16 mouse cellular contexts compared by ENCODE assay signal in the genomic region with DNA sequence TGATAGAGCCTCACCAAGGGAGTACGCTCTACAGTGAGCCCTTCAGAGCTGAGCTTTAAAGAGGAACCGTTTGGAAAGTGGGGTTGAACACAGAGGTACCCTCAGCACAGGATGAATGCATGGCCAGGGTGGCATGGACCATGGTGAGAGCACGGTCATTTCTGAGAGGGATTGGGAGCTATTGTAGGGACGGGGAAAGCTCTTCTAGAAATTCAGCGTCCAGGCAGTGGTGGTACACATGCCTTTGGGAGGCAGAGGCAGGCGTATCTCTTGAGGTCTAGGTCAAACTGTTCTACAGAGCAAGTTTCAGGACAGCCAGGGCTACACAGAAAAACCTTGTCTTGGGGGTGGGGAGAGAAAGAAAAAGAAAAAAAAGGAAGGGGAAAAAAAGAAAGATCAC. TPM values are rescaled to one million over a fixed set of nuclear protein-coding genes. Genes with fewer than 3 reads are reported as not detected.
DNase-seq lines count a peak whose midpoint lies in the region; ATAC-seq and TF ChIP-seq lines count a peak whose summit lies in the region.
"Had no signal": no experiment of that assay in that cellular context is flagged by ENCODE, and none has a peak within 500 bp of the region (broad histone marks: within the 10 kb centered on the region; RNA-seq: fewer than 3 reads in every experiment).

No protein-coding gene starts in this region.

- H3K4me1 ChIP-seq in forebrain, embryonic 11.5 days (replicated peaks; ENCODE audit: control insufficient read depth, insufficient read depth, low read length): peaks cover 21% of the 10 kb centered on the region
- peaks cover 80% of the 10 kb centered on the region for H3K4me1 ChIP-seq in forebrain, embryonic 15.5 days
- peaks cover 85% of the 10 kb centered on the region for H3K4me1 ChIP-seq in liver, embryonic 11.5 days (replicated peaks; ENCODE audit: control insufficient read depth, insufficient read depth, low read length)
- H3K4me1 ChIP-seq in G1E (ENCODE audit: insufficient read depth, low read depth, low read length): peaks cover 99% of the 10 kb centered on the region
- peaks cover 100% of the 10 kb centered on the region for H3K4me1 ChIP-seq in liver, embryonic 15.5 days (replicated peaks)

- H3K4me3 ChIP-seq in forebrain, embryonic 11.5 days (ENCODE audit: low read depth, low read length): no peak overlapping the region
- no peak overlapping the region for H3K4me3 ChIP-seq in forebrain, embryonic 15.5 days
- peak overlapping the region; percentile 98 for H3K4me3 ChIP-seq in liver, embryonic 11.5 days (ENCODE audit: low read depth, low read length)
- H3K4me3 ChIP-seq in G1E (ENCODE audit: low read depth, low read length): peak overlapping the region; percentile 70; the same call in 1 of the 2 replicates
- peak overlapping the region; percentile 56; the same call in 1 of the 2 replicates for H3K4me3 ChIP-seq in liver, embryonic 15.5 days (replicated peaks)
- H3K4me3 ChIP-seq: myocyte had no signal

- ATAC-seq in forebrain, embryonic 11.5 days (replicated peaks; ENCODE audit: low FRiP score): no peak
- ATAC-seq in forebrain, embryonic 15.5 days (replicated peaks): no peak
- ATAC-seq in liver, embryonic 11.5 days (replicated peaks; ENCODE audit: low FRiP score): no peak
- no peak for ATAC-seq in G1E (ENCODE audit: extremely low read depth, insufficient number of reproducible peaks, low FRiP score, poor library complexity, severe bottlenecking)
- no peak for ATAC-seq in liver, embryonic 15.5 days (ENCODE audit: insufficient read depth)

- H3K27me3 ChIP-seq in forebrain, embryonic 11.5 days (ENCODE audit: control insufficient read depth, insufficient read depth, low read length): no peaks in the 10 kb centered on the region
- H3K27me3 ChIP-seq in forebrain, embryonic 15.5 days: no peaks in the 10 kb centered on the region
- H3K27me3 ChIP-seq in liver, embryonic 11.5 days (replicated peaks; ENCODE audit: control insufficient read depth, insufficient read depth, low read length): no peaks in the 10 kb centered on the region
- H3K27me3 ChIP-seq in G1E (ENCODE audit: insufficient read depth, low read length): no peaks in the 10 kb centered on the region
- no peaks in the 10 kb centered on the region for H3K27me3 ChIP-seq in liver, embryonic 15.5 days

- no peak overlapping the region for H3K27ac ChIP-seq in forebrain, embryonic 11.5 days (ENCODE audit: low read depth, low read length)
- no peak overlapping the region for H3K27ac ChIP-seq in forebrain, embryonic 15.5 days (replicated peaks)
- peak overlapping the region; percentile 74 for H3K27ac ChIP-seq in liver, embryonic 11.5 days (ENCODE audit: low read depth, low read length)
- peak overlapping the region; percentile 90 for H3K27ac ChIP-seq in liver, embryonic 15.5 days (replicated peaks)

- H3K9me3 ChIP-seq in forebrain, embryonic 11.5 days (ENCODE audit: control insufficient read depth, low read length): no peaks in the 10 kb centered on the region
- H3K9me3 ChIP-seq in forebrain, embryonic 15.5 days: no peaks in the 10 kb centered on the region
- H3K9me3 ChIP-seq in liver, embryonic 11.5 days (ENCODE audit: control insufficient read depth, low read length): no peaks in the 10 kb centered on the region
- no peaks in the 10 kb centered on the region for H3K9me3 ChIP-seq in G1E (replicated peaks)
- H3K9me3 ChIP-seq in liver, embryonic 15.5 days (replicated peaks): no peaks in the 10 kb centered on the region

- no peak for DNase-seq in forebrain, embryonic 11.5 days (ENCODE audit: low spot score)
- DNase-seq in liver, embryonic 11.5 days (ENCODE audit: low spot score): no peak
- DNase-seq in liver (no peak), G1E (ENCODE audit: low spot score) (no peak)
- DNase-seq in frontal cortex, postnatal 10 days (ENCODE audit: low spot score in 2 of 2): no peak
- DNase-seq: cerebellum, postnatal 14 days; heart, postnatal 14 days; kidney, adult 8-10 months; kidney, postnatal 36 days had no signal

- H3K9ac ChIP-seq in forebrain, embryonic 11.5 days (ENCODE audit: low read length): no peak overlapping the region
- H3K9ac ChIP-seq in forebrain, embryonic 15.5 days (replicated peaks): no peak overlapping the region
- peak overlapping the region; percentile 69 for H3K9ac ChIP-seq in liver, embryonic 11.5 days (ENCODE audit: low read depth, low read length)
- peak overlapping the region; percentile 61; the same call in 1 of the 2 replicates for H3K9ac ChIP-seq in liver, embryonic 15.5 days

- TF ChIP-seq CTCF in G1E (IDR thresholded peaks at IDR 0.05; ENCODE audit: low read depth, low read length): no peak

- H3K4me2 ChIP-seq in forebrain, embryonic 11.5 days (ENCODE audit: low read depth, low read length, severe bottlenecking): 0 out of 2 replicates have a peak overlapping the region, but pooled peaks have one; percentile 11
- H3K4me2 ChIP-seq in forebrain, embryonic 15.5 days (replicated peaks): no peak overlapping the region
- H3K4me2 ChIP-seq in liver, embryonic 11.5 days: peak overlapping the region; percentile 95
- H3K4me2 ChIP-seq in liver, embryonic 15.5 days: peak overlapping the region; percentile 97

- 93% methylated on average over 6 of the region's 6 CpGs for WGBS in forebrain, embryonic 11.5 days
- WGBS in forebrain, embryonic 15.5 days: 93% methylated on average over 6 of the region's 6 CpGs
- WGBS in liver, embryonic 11.5 days: 81% methylated on average over 6 of the region's 6 CpGs
- WGBS in liver, embryonic 15.5 days (ENCODE audit: insufficient replicate concordance): 55% methylated on average over 6 of the region's 6 CpGs

- H3K36me3 ChIP-seq in forebrain, embryonic 11.5 days (ENCODE audit: control insufficient read depth, insufficient read depth, low read length): peaks cover 8% of the 10 kb centered on the region; the same call in 1 of the 2 replicates
- peaks cover 48% of the 10 kb centered on the region for H3K36me3 ChIP-seq in forebrain, embryonic 15.5 days
- H3K36me3 ChIP-seq in liver, embryonic 11.5 days (ENCODE audit: control insufficient read depth, insufficient read depth, low read length): peaks cover 47% of the 10 kb centered on the region
- H3K36me3 ChIP-seq in G1E (replicated peaks): peaks cover 100% of the 10 kb centered on the region
- peaks cover 55% of the 10 kb centered on the region for H3K36me3 ChIP-seq in liver, embryonic 15.5 days (replicated peaks)

RNA-seq across cellular contexts. Expression of a gene that starts 6.1 kb away (rescaled TPM):
- 17.2 and 18.6 TPM in 2 replicates for polyA plus RNA-seq in forebrain, embryonic 11.5 days (2014; fragmentation: Nextera tagmentation; extraction: Ambion mirVana)
- polyA plus RNA-seq in forebrain, embryonic 15.5 days (2015; fragmentation: Nextera tagmentation; extraction: Ambion mirVana): 23.0 and 23.9 TPM in 2 replicates
- 21.9 and 27.9 TPM in 2 replicates for polyA plus RNA-seq in liver, embryonic 11.5 days (2014; fragmentation: Nextera tagmentation; extraction: Ambion mirVana)
- 87.8 and 117 TPM in 2 replicates for total RNA-seq in G1E (2014; fragmentation: Nextera tagmentation)
- total RNA-seq in G1E (2017): 68.2 and 83.2 TPM in 2 replicates
- polyA plus RNA-seq in G1E (2012): 207 and 233 TPM in 2 replicates
- 8.2 and 8.8 TPM in 2 replicates for polyA plus RNA-seq in liver, embryonic 15.5 days (2015; fragmentation: Nextera tagmentation; extraction: Ambion mirVana)

RNA-seq across cellular contexts. Expression of a gene that starts 12.7 kb away (rescaled TPM):
- 56.8 and 59.2 TPM in 2 replicates for polyA plus RNA-seq in forebrain, embryonic 11.5 days (2014; fragmentation: Nextera tagmentation; extraction: Ambion mirVana)
- polyA plus RNA-seq in forebrain, embryonic 15.5 days (2015; fragmentation: Nextera tagmentation; extraction: Ambion mirVana): 120 and 123 TPM in 2 replicates
- polyA plus RNA-seq in liver, embryonic 11.5 days (2014; fragmentation: Nextera tagmentation; extraction: Ambion mirVana): 55.8 and 57.8 TPM in 2 replicates
- 71.8 and 84.9 TPM in 2 replicates for total RNA-seq in G1E (2014; fragmentation: Nextera tagmentation)
- 26.1 and 30.0 TPM in 2 replicates for total RNA-seq in G1E (2017)
- polyA plus RNA-seq in G1E (2012): 356 and 518 TPM in 2 replicates
- 33.9 and 39.2 TPM in 2 replicates for polyA plus RNA-seq in liver, embryonic 15.5 days (2015; fragmentation: Nextera tagmentation; extraction: Ambion mirVana)

RNA-seq across cellular contexts. Expression of a gene that starts 20.9 kb away (rescaled TPM):
- not detected in 2 replicates for polyA plus RNA-seq in forebrain, embryonic 11.5 days (2014; fragmentation: Nextera tagmentation; extraction: Ambion mirVana)
- polyA plus RNA-seq in forebrain, embryonic 15.5 days (2015; fragmentation: Nextera tagmentation; extraction: Ambion mirVana): not detected in 2 replicates
- 0.22 and 0.30 TPM in 2 replicates for polyA plus RNA-seq in liver, embryonic 11.5 days (2014; fragmentation: Nextera tagmentation; extraction: Ambion mirVana)
- total RNA-seq in G1E (2014; fragmentation: Nextera tagmentation): not detected in 2 replicates
- 0.06 and 0.87 TPM in 2 replicates for total RNA-seq in G1E (2017)
- polyA plus RNA-seq in G1E (2012): not detected in 2 replicates
- 0.35 and 1.1 TPM in 2 replicates for polyA plus RNA-seq in liver, embryonic 15.5 days (2015; fragmentation: Nextera tagmentation; extraction: Ambion mirVana)
- total RNA-seq: granulocyte monocyte progenitor cell, adult 5-6 weeks had no signal

RNA-seq across cellular contexts. Expression of a gene that starts 29.6 kb away (rescaled TPM):
- not detected in 2 replicates for polyA plus RNA-seq in forebrain, embryonic 11.5 days (2014; fragmentation: Nextera tagmentation; extraction: Ambion mirVana)
- not detected in 2 replicates for polyA plus RNA-seq in forebrain, embryonic 15.5 days (2015; fragmentation: Nextera tagmentation; extraction: Ambion mirVana)
- not detected in 2 replicates for polyA plus RNA-seq in liver, embryonic 11.5 days (2014; fragmentation: Nextera tagmentation; extraction: Ambion mirVana)
- total RNA-seq in G1E (2014; fragmentation: Nextera tagmentation): not detected in 2 replicates
- not detected in 2 replicates for total RNA-seq in G1E (2017)
- polyA plus RNA-seq in G1E (2012): not detected in 2 replicates
- not detected in 2 replicates for polyA plus RNA-seq in liver, embryonic 15.5 days (2015; fragmentation: Nextera tagmentation; extraction: Ambion mirVana)
- total RNA-seq: adrenal gland, postnatal 4 days; granulocyte monocyte progenitor cell, adult 5-6 weeks; heart, postnatal 14 days had no signal
- polyA plus RNA-seq: limb, embryonic 11.5 days; lung, embryonic 16.5 days had no signal

RNA-seq across cellular contexts. Expression of a gene that starts 44.2 kb away (rescaled TPM):
- 16.5 and 17.4 TPM in 2 replicates for polyA plus RNA-seq in forebrain, embryonic 11.5 days (2014; fragmentation: Nextera tagmentation; extraction: Ambion mirVana)
- polyA plus RNA-seq in forebrain, embryonic 15.5 days (2015; fragmentation: Nextera tagmentation; extraction: Ambion mirVana): 26.4 and 27.3 TPM in 2 replicates
- polyA plus RNA-seq in liver, embryonic 11.5 days (2014; fragmentation: Nextera tagmentation; extraction: Ambion mirVana): 14.9 and 15.2 TPM in 2 replicates
- total RNA-seq in G1E (2014; fragmentation: Nextera tagmentation): 40.3 and 46.1 TPM in 2 replicates
- total RNA-seq in G1E (2017): 3.7 and 3.9 TPM in 2 replicates
- 33.7 and 37.8 TPM in 2 replicates for polyA plus RNA-seq in G1E (2012)
- 10.2 and 10.8 TPM in 2 replicates for polyA plus RNA-seq in liver, embryonic 15.5 days (2015; fragmentation: Nextera tagmentation; extraction: Ambion mirVana)

Comparison
In these comparisons a context has a peak if more than half of its experiments do, and no peak if none do; other contexts are left out.
1. H3K27ac ChIP-seq: peak in liver, embryonic 11.5 days (single experiment) and liver, embryonic 15.5 days (single experiment); none in forebrain, embryonic 11.5 days (single experiment) and forebrain, embryonic 15.5 days (single experiment).
2. H3K4me3 ChIP-seq: peak in liver, embryonic 11.5 days (single experiment), G1E (single experiment) and liver, embryonic 15.5 days (single experiment); none in forebrain, embryonic 11.5 days (single experiment) and forebrain, embryonic 15.5 days (single experiment).
3. H3K9ac ChIP-seq: peak in liver, embryonic 11.5 days (single experiment) and liver, embryonic 15.5 days (single experiment); none in forebrain, embryonic 11.5 days (single experiment) and forebrain, embryonic 15.5 days (single experiment).